ENCODE assay signal across 30 mouse cellular contexts in genomic region chr10:52321918-52322317, GRCm38 (mm10). TPM values are rescaled to one million over a fixed set of nuclear protein-coding genes. Genes with fewer than 3 reads are reported as not detected.
"Had no signal": no experiment of that assay in that cellular context is flagged by ENCODE, and none has a peak within 500 bp of the region (broad histone marks: within the 10 kb centered on the region; RNA-seq: fewer than 3 reads in every experiment).

No protein-coding gene starts in this region.

- H3K27ac ChIP-seq: kidney, embryonic 15.5 days; limb, embryonic 10.5 days; limb, embryonic 13.5 days; liver, embryonic 12.5 days; liver, embryonic 15.5 days; lung, embryonic 15.5 days; midbrain, embryonic 10.5 days; midbrain, embryonic 13.5 days; neural tube, embryonic 13.5 days; stomach, postnatal 0 days had no signal

- DNase-seq: kidney, postnatal 14 days; kidney, postnatal 4 days; liver; lung, adult 18-20 months; lung, postnatal 10 days; lung, postnatal 36 days; thymus, adult 2 months; thymus, postnatal 14 days; thymus, postnatal 4 days had no signal

- H3K27me3 ChIP-seq: kidney, embryonic 15.5 days; limb, embryonic 13.5 days; liver, embryonic 12.5 days; liver, embryonic 15.5 days; lung, embryonic 15.5 days; megakaryocyte, embryonic 14.5 days; midbrain, embryonic 13.5 days; neural tube, embryonic 13.5 days had no signal

- H3K9ac ChIP-seq: kidney, embryonic 15.5 days; limb, embryonic 13.5 days; liver, embryonic 12.5 days; liver, embryonic 15.5 days; lung, embryonic 15.5 days; midbrain, embryonic 13.5 days; neural tube, embryonic 13.5 days had no signal

- H3K4me1 ChIP-seq: kidney, embryonic 15.5 days; limb, embryonic 10.5 days; limb, embryonic 13.5 days; liver, embryonic 12.5 days; liver, embryonic 15.5 days; lung, embryonic 15.5 days; megakaryocyte, embryonic 14.5 days; midbrain, embryonic 10.5 days; midbrain, embryonic 13.5 days; neural tube, embryonic 13.5 days had no signal

- H3K9me3 ChIP-seq: kidney, embryonic 15.5 days; limb, embryonic 10.5 days; limb, embryonic 13.5 days; liver, embryonic 12.5 days; liver, embryonic 15.5 days; lung, embryonic 15.5 days; megakaryocyte, embryonic 14.5 days; midbrain, embryonic 10.5 days; midbrain, embryonic 13.5 days; neural tube, embryonic 13.5 days had no signal

- ATAC-seq: liver, embryonic 12.5 days; midbrain, embryonic 13.5 days; midbrain, embryonic 16.5 days had no signal

- H3K4me3 ChIP-seq: kidney, embryonic 15.5 days; limb, embryonic 10.5 days; limb, embryonic 13.5 days; liver, embryonic 12.5 days; liver, embryonic 15.5 days; lung, embryonic 15.5 days; megakaryocyte, embryonic 14.5 days; midbrain, embryonic 10.5 days; midbrain, embryonic 13.5 days; myocyte; neural tube, embryonic 13.5 days had no signal

RNA-seq across cellular contexts. Expression of gene Gm26741, which starts 36.6 kb away (rescaled TPM):
- total RNA-seq: layer of hippocampus, adult 18-20 months; layer of hippocampus, postnatal 14 days; left cerebral cortex, postnatal 25 days; monocyte, adult 5-6 weeks; neutrophil, adult 5-6 weeks had no signal
- polyA plus RNA-seq: kidney, embryonic 15.5 days; limb, embryonic 10.5 days; limb, embryonic 13.5 days; liver, embryonic 12.5 days; liver, embryonic 15.5 days; lung, embryonic 15.5 days; midbrain, embryonic 10.5 days; midbrain, embryonic 13.5 days; midbrain, embryonic 16.5 days; myocyte; neural tube, embryonic 13.5 days; small intestine, adult 2 months; spleen, adult 2 months; stomach, embryonic 14.5 days; stomach, postnatal 0 days; thymus, adult 2 months had no signal
